In the genomic region with DNA sequence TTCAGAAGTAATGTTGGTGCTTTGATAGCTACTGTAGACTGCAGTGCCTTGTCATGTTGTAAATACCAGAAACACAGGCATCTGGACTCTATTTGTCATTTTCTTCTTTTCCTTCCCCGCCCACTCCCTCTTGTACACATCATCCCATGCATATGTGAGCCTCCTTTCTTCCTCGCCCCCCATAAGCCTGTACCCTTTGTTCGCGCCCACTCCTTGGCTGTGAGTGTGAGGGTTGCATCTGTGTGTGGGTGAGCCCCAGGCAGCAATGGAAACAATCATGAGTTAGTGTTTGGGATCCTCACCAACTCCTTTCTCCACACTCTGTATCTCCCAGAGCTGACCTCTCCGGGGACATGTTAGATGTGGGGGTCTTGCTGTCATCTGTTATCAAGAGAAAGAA, we compare ENCODE assay signal across 26 mouse cellular contexts.
A peak's percentile ranks its signal among the peaks of the same experiment; 100 is the strongest.
DNase-seq lines count a peak whose midpoint lies in the region; ATAC-seq lines count a peak whose summit lies in the region.
"Had no signal": no experiment of that assay in that cellular context is flagged by ENCODE, and none has a peak within 500 bp of the region (broad histone marks: within the 10 kb centered on the region; RNA-seq: fewer than 3 reads in every experiment).

No protein-coding gene starts in this region.

- no peaks in the 10 kb centered on the region for H3K9me3 ChIP-seq in midbrain, embryonic 15.5 days
- H3K9me3 ChIP-seq in hindbrain, embryonic 13.5 days = no peaks in the 10 kb centered on the region
- H3K9me3 ChIP-seq: embryonic facial prominence, embryonic 15.5 days; forebrain, embryonic 15.5 days; stomach, embryonic 15.5 days had no signal

- no peaks in the 10 kb centered on the region for H3K4me1 ChIP-seq in midbrain, embryonic 15.5 days
- no peaks in the 10 kb centered on the region for H3K4me1 ChIP-seq in hindbrain, embryonic 13.5 days (replicated peaks)
- H3K4me1 ChIP-seq: embryonic facial prominence, embryonic 15.5 days; forebrain, embryonic 15.5 days; stomach, embryonic 15.5 days had no signal

- no peak for ATAC-seq in midbrain, embryonic 15.5 days (replicated peaks)
- ATAC-seq in hindbrain, embryonic 13.5 days (ENCODE audit: low FRiP score) = no peak
- ATAC-seq: forebrain, embryonic 15.5 days; inflammation-experienced regulatory T-cells, adult 6 months; liver, postnatal 0 days; lung, postnatal 0 days; midbrain, embryonic 16.5 days; Patski had no signal

- DNase-seq in left cerebral cortex, adult 9 months (ENCODE audit: low spot score in 2 of 2) = peak; percentile 31 to 78
- no peak for DNase-seq in left cerebral cortex, postnatal 4 days
- DNase-seq in layer of hippocampus, adult 18-20 months (ENCODE audit: low spot score in 2 of 2) = peak; percentile 88 to 94
- DNase-seq in layer of hippocampus, postnatal 14 days (ENCODE audit: low spot score in 2 of 2) = peak; percentile 59 to 85
- peak; percentile 69 for DNase-seq in right cerebral cortex, postnatal 25 days
- no peak for DNase-seq in adipocyte (ENCODE audit: low spot score)
- DNase-seq: adrenal gland, postnatal 14 days; B cell, adult 2 months; cerebellum, adult 9-10 months; gastrocnemius, adult 2 months; kidney, adult 18-20 months; kidney, postnatal 4 days; liver, postnatal 0 days; thymus, adult 18-20 months had no signal

- H3K27ac ChIP-seq in midbrain, embryonic 15.5 days = no peak overlapping the region
- no peak overlapping the region for H3K27ac ChIP-seq in hindbrain, embryonic 13.5 days
- H3K27ac ChIP-seq: embryonic facial prominence, embryonic 15.5 days; forebrain, embryonic 15.5 days; gastrocnemius, adult 2 months; hindbrain, embryonic 14.5 days; macrophage; stomach, embryonic 15.5 days had no signal

- 0 out of 2 replicates have a peak, but pooled peaks cover 3% of the 10 kb centered on the region for H3K36me3 ChIP-seq in midbrain, embryonic 15.5 days (replicated peaks)
- H3K36me3 ChIP-seq in hindbrain, embryonic 13.5 days = peaks cover 19% of the 10 kb centered on the region
- H3K36me3 ChIP-seq: G1E had no signal

- H3K4me2 ChIP-seq in midbrain, embryonic 15.5 days = no peak overlapping the region
- no peak overlapping the region for H3K4me2 ChIP-seq in hindbrain, embryonic 13.5 days
- H3K4me2 ChIP-seq: embryonic facial prominence, embryonic 15.5 days; forebrain, embryonic 15.5 days; hindbrain, embryonic 14.5 days; stomach, embryonic 15.5 days had no signal

- H3K4me3 ChIP-seq in midbrain, embryonic 15.5 days = no peak overlapping the region
- H3K4me3 ChIP-seq in hindbrain, embryonic 13.5 days = no peak overlapping the region
- H3K4me3 ChIP-seq: embryonic facial prominence, embryonic 15.5 days; forebrain, embryonic 15.5 days; gastrocnemius, adult 2 months; stomach, embryonic 15.5 days had no signal

- 92% methylated on average over 5 of the region's 5 CpGs for WGBS in midbrain, embryonic 15.5 days
- 92% methylated on average over 5 of the region's 5 CpGs for WGBS in hindbrain, embryonic 13.5 days

- no peaks in the 10 kb centered on the region for H3K27me3 ChIP-seq in midbrain, embryonic 15.5 days (replicated peaks)
- no peaks in the 10 kb centered on the region for H3K27me3 ChIP-seq in hindbrain, embryonic 13.5 days
- H3K27me3 ChIP-seq: embryonic facial prominence, embryonic 15.5 days; forebrain, embryonic 15.5 days; Patski; stomach, embryonic 15.5 days had no signal

- intact Hi-C loops in left cerebral cortex, postnatal 4 days (cut with DNase I) = loop anchor here (10.0 kb wide), 1 partner anchor 177 kb away; no protein-coding TSS in a partner anchor

- H3K9ac ChIP-seq in midbrain, embryonic 15.5 days = no peak overlapping the region
- H3K9ac ChIP-seq in hindbrain, embryonic 13.5 days = no peak overlapping the region
- H3K9ac ChIP-seq: embryonic facial prominence, embryonic 15.5 days; forebrain, embryonic 15.5 days; hindbrain, embryonic 14.5 days; liver, postnatal 0 days; stomach, embryonic 15.5 days had no signal

Comparison
In these comparisons a context has a peak if more than half of its experiments do, and no peak if none do; other contexts are left out.
1. DNase-seq: peak in left cerebral cortex, adult 9 months (2 of 2), layer of hippocampus, adult 18-20 months (2 of 2), layer of hippocampus, postnatal 14 days (2 of 2) and right cerebral cortex, postnatal 25 days (single experiment); none in left cerebral cortex, postnatal 4 days (single experiment) and adipocyte (single experiment).